Mouse (Mus musculus) lung, postnatal 0 days (tissue): ENCODE measurements around the gene Olfr550. TPM values are rescaled to one million over a fixed set of nuclear protein-coding genes. Genes with fewer than 3 reads are reported as not detected.

Source experiments
- ATAC-seq: fragments of 200-750 bp; cut with Nextera tagmentation; 2 replicates; pipeline ENCODE4 v1.8.0; 2017; ENCODE audit warnings: moderate library complexity
- DNase-seq: peaks from one replicate; pipeline ENCODE4 v3.0.0-alpha.2; 2016; ENCODE audit warnings: low spot score
- H3K27ac ChIP-seq: fragments of 300-500 bp; sonication (generic); 2 replicates; pipeline ENCODE4 v1.5.1; 2014; ENCODE audit warnings: antibody characterized with exemption, mild to moderate bottlenecking, low read length, mixed read lengths
- H3K27me3 ChIP-seq: fragments of 300-500 bp; sonication (generic); replicated peaks from 2 replicates; pipeline ENCODE4 v1.6.1; 2014; ENCODE audit warnings: low read length, mixed read lengths; ENCODE audit not compliant: insufficient read depth
- H3K36me3 ChIP-seq: fragments of 300-500 bp; sonication (generic); 2 replicates; pipeline ENCODE4 v1.6.1; 2014; ENCODE audit warnings: low read length, mixed read lengths; ENCODE audit not compliant: insufficient read depth
- H3K4me1 ChIP-seq: fragments of 300-500 bp; sonication (generic); 2 replicates; pipeline ENCODE4 v1.6.1; 2014; ENCODE audit warnings: antibody characterized with exemption, low read depth, low read length, mixed read lengths; ENCODE audit not compliant: insufficient read depth
- H3K4me2 ChIP-seq: fragments of 300-500 bp; sonication (generic); replicated peaks from 2 replicates; pipeline ENCODE4 v1.6.1; 2014; ENCODE audit warnings: low read depth, mild to moderate bottlenecking, low read length, moderate library complexity, mixed read lengths
- H3K4me3 ChIP-seq: fragments of 300-500 bp; sonication (generic); 2 replicates; pipeline ENCODE4 v1.5.1; 2014; ENCODE audit warnings: low read depth, low read length
- H3K9ac ChIP-seq: fragments of 300-500 bp; sonication (generic); replicated peaks from 2 replicates; pipeline ENCODE4 v1.6.1; 2014; ENCODE audit warnings: low read depth, mild to moderate bottlenecking
- H3K9me3 ChIP-seq: fragments of 300-500 bp; sonication (generic); 2 replicates; pipeline ENCODE4 v1.6.1; 2016; ENCODE audit warnings: low read length, mixed read lengths
- CTCF ChIP-seq: IDR thresholded peaks from 2 replicates; pipeline ENCODE4 v1.5.1; 2016; ENCODE audit warnings: antibody characterized with exemption, mild to moderate bottlenecking
- EP300 ChIP-seq: IDR thresholded peaks from 2 replicates; pipeline ENCODE4 v1.6.1; 2016; ENCODE audit warnings: antibody characterized with exemption, mild to moderate bottlenecking, control low read depth
- WGBS: fragments of 180-500 bp; shearing (Covaris S2); extraction: QIAGEN DNeasy Blood & Tissue Kit; methylation state at CpG from one replicate; pipeline ENCODE4 v1.1.7; 2014; 5-methylcytosine and 5-hydroxymethylcytosine counted together
- polyA plus RNA-seq: library from polyadenylated mRNA; unstranded; fragments of >200 nt; fragmentation: Nextera tagmentation; extraction: Ambion mirVana; gene quantifications from 2 replicates; pipeline ENCODE4 v1.2.1, GENCODE M21; 2015

Gene Olfr550
- 0.21 TPM in 2 replicates for polyA plus RNA-seq

DNA sequence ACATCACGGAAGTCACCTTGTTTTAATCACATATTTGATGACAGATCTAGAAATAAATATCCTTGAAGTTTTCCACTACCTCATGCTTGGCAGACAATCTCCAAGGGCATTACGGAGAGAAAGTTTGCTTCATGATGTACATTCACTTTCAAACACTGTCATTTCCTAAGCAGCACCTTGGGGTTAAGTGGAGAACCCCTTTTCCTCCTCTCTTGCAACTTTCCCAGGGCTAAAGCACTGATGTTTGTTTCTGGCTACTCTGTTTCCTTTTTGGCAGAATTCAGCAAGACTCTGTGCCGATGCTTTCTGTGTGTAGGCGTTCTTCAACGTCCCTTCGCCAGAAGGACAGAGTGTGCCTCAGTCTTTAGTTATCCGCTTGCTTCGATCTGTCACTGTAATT is at the start of gene Olfr550:
Olfr550 (plus strand) TSS at position 301 of the 400 bp plus-strand sequence.
- WGBS, result 82% methylated on average over 8 of the region's 8 CpGs
- Histone ChIP-seq H3K4me1 (no peaks in the 10 kb centered on the region), H3K4me2 (no peak within 1 kb of the TSS), H3K9ac (no peak within 1 kb of the TSS), H3K36me3 (no peaks in the 10 kb centered on the region), H3K4me3 (no peak within 1 kb of the TSS), H3K27me3 (no peaks in the 10 kb centered on the region), H3K27ac (no peak within 1 kb of the TSS), H3K9me3 (no peaks in the 10 kb centered on the region)
- no peak for DNase-seq
- ATAC-seq, result no peak
- TF ChIP-seq EP300 (no peak), CTCF (no peak)

DNA sequence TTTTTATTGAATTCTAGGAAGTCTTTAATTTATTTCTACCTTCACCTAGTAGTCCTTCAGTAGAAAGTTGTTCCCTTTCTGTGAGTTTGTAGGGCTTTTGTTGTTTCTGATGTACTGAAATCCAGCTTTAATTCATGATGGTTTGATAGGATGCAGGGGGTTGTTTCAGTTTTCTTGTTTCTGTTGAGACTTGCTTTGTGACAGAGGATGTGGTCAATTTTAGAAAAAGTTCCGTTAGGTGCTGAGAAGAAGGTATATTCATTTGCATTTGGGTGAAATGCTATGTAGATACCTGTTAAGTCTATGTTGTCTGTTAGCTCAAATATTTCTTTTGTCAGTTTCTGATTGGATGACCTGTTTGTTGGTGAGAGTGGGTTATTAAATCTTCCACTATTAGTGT is 42.2 kb upstream of the Olfr550 start:
- TF ChIP-seq CTCF (no peak), EP300 (no peak)
- Histone ChIP-seq H3K9ac (no peak overlapping the region), H3K4me3 (no peak overlapping the region), H3K36me3 (no peaks in the 10 kb centered on the region), H3K9me3 (no peaks in the 10 kb centered on the region), H3K4me2 (no peak overlapping the region), H3K4me1 (no peaks in the 10 kb centered on the region), H3K27ac (no peak overlapping the region), H3K27me3 (no peaks in the 10 kb centered on the region)
- 89% methylated on average over 1 of the region's 1 CpGs for WGBS
- ATAC-seq (no peak), DNase-seq (no peak)

DNA sequence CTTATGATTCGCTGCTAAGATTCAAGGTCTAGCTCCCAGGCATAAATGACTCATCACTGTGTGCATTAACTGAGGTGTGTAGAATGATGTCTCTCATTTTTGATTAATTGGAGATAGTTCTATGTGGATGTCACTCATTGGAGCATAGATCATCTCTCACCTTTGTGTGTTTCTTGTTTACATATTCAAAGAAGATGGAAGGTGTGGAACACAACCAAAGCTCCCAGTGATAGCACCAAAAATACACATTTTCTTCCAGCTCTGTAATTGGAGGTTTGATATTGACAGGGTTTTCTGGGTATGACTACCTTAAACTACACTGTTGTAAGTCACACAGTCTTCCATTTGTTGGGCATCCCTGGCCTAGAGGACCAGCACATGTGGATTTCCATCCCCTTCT is 36.8 kb upstream of the Olfr550 start, which contains the start of gene Olfr547:
Olfr547 (plus strand) TSS at position 301 of the 400 bp plus-strand sequence.
- ATAC-seq (no peak), DNase-seq (no peak)
- no peak for TF ChIP-seq CTCF
- no peak for TF ChIP-seq EP300
- H3K4me1 ChIP-seq, result no peaks in the 10 kb centered on the region
- 71% methylated on average over 1 of the region's 1 CpGs for WGBS
- no peak within 1 kb of the TSS for H3K9ac ChIP-seq
- no peaks in the 10 kb centered on the region for H3K27me3 ChIP-seq
- no peak within 1 kb of the TSS for H3K27ac ChIP-seq
- H3K9me3 ChIP-seq, result no peaks in the 10 kb centered on the region
- no peaks in the 10 kb centered on the region for H3K36me3 ChIP-seq
- H3K4me2 ChIP-seq, result no peak within 1 kb of the TSS
- H3K4me3 ChIP-seq, result no peak within 1 kb of the TSS

- 81% methylated on average over 2 of the region's 2 CpGs for WGBS
- Histone ChIP-seq H3K4me1 (no peaks in the 10 kb centered on the region), H3K36me3 (no peaks in the 10 kb centered on the region), H3K4me2 (no peak within 1 kb of the TSS), H3K27me3 (no peaks in the 10 kb centered on the region), H3K4me3 (no peak within 1 kb of the TSS), H3K9me3 (no peaks in the 10 kb centered on the region), H3K27ac (no peak within 1 kb of the TSS), H3K9ac (no peak within 1 kb of the TSS)
- DNase-seq (no peak), ATAC-seq (no peak)
- TF ChIP-seq EP300 (no peak), CTCF (no peak)
Measured at GRCm38 (mm10) chr7:102540596-102540995, 30.6 kb upstream of the Olfr550 start, which contains the start of gene Olfr548-ps1. Olfr548-ps1 (plus strand) TSS chr7:102540896.

- H3K9ac ChIP-seq, result no peak overlapping the region
- whole genome bisulfite sequencing, result 38% methylated on average over 3 of the region's 3 CpGs
- no peak for DNase-seq
- H3K4me3 ChIP-seq, result no peak overlapping the region
- no peaks in the 10 kb centered on the region for H3K9me3 ChIP-seq
- no peaks in the 10 kb centered on the region for H3K27me3 ChIP-seq
- H3K4me1 ChIP-seq, result no peaks in the 10 kb centered on the region
- ATAC-seq, result no peak
- no peak for TF ChIP-seq EP300
- TF ChIP-seq CTCF, result no peak
- H3K27ac ChIP-seq, result no peak overlapping the region
- no peak overlapping the region for H3K4me2 ChIP-seq
- no peaks in the 10 kb centered on the region for H3K36me3 ChIP-seq
Measured at GRCm38 (mm10) chr7:102541251-102541650, 30.0 kb upstream of the Olfr550 start.

GRCm38 (mm10) chr7:102549570-102549969 is 21.7 kb upstream of the Olfr550 start, which contains the start of gene Olfr549:
Olfr549 (plus strand) TSS chr7:102549870.
- no peak for TF ChIP-seq CTCF
- TF ChIP-seq EP300, result no peak
- no peak for DNase-seq
- Histone ChIP-seq H3K27ac (no peak within 1 kb of the TSS), H3K4me1 (no peaks in the 10 kb centered on the region), H3K4me3 (no peak within 1 kb of the TSS), H3K36me3 (no peaks in the 10 kb centered on the region), H3K9ac (no peak within 1 kb of the TSS), H3K9me3 (no peaks in the 10 kb centered on the region), H3K4me2 (no peak within 1 kb of the TSS), H3K27me3 (no peaks in the 10 kb centered on the region)
- no peak for ATAC-seq
- 82% methylated on average over 3 of the region's 3 CpGs for WGBS

DNA sequence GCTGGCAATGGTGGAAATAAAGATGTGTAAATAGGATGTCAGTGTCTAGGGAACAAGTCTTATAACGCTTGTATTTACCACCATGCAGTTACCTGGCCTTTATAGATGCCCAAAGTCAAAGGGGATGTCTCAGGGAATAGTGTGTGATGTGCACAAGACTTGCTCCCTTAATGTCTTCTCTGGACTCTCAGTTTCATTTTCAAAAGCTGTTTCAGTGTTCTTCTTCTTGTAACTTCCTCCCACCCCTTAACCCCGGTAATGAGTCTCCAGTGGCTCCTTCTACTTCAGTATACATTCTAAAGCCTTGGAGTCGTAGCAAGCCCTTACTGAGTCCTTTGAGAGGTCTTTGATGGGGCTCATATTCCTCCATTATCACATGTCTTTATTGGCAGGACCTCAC is 18.0 kb upstream of the Olfr550 start:
- Histone ChIP-seq H3K9me3 (no peaks in the 10 kb centered on the region), H3K36me3 (no peaks in the 10 kb centered on the region), H3K4me2 (no peak overlapping the region), H3K4me3 (no peak overlapping the region), H3K27ac (no peak overlapping the region), H3K9ac (no peak overlapping the region), H3K4me1 (no peaks in the 10 kb centered on the region), H3K27me3 (no peaks in the 10 kb centered on the region)
- ATAC-seq (no peak), DNase-seq (no peak)
- TF ChIP-seq EP300 (no peak), CTCF (no peak)
- 72% methylated on average over 3 of the region's 3 CpGs for WGBS
